Mouse (Mus musculus) spleen, postnatal 14 days (tissue): Measurements from ENCODE around the gene Ism1.

ENCODE experiments used
- DNase-seq, 2 experiments: peaks; one replicate each; pipeline ENCODE4 v3.0.0; 2021 to 2022; ENCODE audit warnings: low spot score in 2 of 2

Ism1 gene

DNA sequence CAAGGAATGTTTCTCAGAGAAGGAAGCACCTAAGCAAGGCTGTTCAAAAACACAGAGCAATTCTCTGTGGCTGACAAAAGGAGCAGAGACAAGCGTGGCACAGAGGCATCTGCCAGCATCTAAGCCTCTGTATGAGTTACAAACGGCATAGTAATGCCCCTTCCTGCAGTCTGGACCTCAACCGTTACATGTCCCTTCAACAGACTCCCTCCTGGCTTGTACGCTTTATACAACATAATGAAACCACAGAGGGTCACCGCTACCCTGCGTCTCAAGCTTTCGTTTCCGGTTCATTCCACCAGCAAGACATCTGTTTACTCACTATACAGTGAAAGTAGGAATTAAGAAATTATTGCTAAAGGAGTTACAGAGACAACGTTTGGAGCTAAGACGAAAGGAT is 34.1 kb downstream of the Ism1 start:
- DNase-seq = no peak

- DNase-seq = no peak
These were observed 36.2 kb downstream of the Ism1 start for GRCm38 (mm10) chr2:139714206-139714605.

DNA sequence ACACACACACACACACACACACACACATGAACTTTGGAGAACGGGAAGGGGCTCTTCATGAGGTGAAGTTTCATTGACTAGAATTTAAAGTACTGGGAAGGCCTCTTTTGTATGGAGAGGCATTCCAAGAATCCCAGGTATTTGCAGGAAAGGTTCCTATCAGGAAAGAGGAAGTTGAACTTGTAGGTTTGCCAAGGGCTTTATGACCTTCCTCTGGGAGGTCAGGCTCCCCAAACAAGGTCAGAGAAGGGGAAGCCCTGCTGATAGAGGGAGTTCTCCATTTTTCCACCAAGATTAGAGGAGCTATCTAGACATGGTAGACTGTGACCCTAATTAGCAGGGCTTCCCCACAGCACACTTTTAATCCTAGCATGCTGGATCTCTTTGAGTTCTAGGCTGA is 39.8 kb downstream of the Ism1 start:
- DNase-seq = no peak

DNA sequence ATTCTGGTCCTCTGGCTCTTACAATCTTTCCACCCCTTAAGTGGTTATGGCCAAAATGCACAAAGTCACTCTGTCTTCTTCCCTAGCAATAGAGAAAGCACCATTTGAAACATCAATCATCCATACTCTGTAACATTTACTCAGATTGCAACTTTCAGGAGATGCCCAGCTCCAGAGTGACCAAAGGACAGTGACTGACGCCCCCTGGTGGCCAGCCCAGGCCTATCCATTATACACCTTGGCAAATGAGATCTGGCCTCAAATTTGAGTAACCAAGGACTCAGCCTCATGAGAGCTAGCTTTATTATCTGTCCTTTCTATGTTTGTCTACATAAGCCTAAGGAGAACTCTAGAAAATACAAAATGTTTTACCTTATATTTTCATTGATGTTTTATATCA is 44.7 kb downstream of the Ism1 start:
- no peak for DNase-seq

- no peak for DNase-seq
These were observed 45.3 kb downstream of the Ism1 start for GRCm38 (mm10) chr2:139723304-139723703.

DNA sequence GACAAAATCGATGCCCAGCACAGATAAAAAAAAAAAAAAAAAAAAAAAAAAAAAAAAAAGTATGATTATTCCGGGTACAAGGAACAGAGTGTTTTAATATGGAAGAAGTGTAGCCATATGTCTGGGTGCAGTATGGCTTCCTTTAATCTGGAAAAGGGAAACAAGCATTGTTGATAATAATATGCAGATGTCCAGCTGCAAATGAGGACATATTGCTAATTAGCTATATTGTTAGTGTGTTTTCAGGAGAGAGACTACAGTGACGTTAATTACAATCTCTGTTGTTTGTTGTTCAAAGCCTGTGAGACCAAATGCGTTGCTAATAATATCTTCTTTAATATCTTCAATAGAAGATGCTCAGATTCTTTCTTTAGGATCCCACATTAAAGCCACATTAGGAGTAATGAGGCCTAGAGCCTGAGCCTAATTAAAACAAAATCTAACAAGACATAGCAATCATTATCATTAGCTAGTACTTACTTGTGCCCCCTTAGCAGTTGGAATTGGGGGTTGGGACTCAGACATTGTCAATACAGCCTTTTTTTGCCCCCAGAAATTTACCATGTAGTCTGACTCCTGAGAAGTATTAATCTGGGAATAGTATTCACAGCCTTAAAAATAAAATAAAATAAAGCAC is 46.3 kb downstream of the Ism1 start:
- no peak for DNase-seq

DNA sequence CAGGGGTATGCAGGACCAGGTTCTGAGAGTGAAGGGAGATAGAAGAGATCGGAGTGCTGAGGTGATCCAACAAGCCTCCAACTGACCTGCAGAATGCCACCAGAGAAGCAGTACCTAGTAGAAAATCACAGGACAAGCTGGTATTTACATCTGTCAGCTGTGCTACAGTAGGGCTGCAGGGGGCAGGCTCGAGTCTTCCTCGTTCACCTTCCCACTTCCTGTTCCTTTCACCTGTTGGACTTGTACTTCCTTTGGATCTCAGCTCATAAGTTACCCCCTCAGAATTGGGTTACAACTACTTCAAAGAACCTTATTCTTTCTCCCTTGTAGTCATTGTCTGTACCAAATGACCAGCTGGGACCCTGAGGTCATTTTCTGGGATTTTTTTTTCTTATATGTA is 47.4 kb downstream of the Ism1 start:
- DNase-seq = no peak

DNA sequence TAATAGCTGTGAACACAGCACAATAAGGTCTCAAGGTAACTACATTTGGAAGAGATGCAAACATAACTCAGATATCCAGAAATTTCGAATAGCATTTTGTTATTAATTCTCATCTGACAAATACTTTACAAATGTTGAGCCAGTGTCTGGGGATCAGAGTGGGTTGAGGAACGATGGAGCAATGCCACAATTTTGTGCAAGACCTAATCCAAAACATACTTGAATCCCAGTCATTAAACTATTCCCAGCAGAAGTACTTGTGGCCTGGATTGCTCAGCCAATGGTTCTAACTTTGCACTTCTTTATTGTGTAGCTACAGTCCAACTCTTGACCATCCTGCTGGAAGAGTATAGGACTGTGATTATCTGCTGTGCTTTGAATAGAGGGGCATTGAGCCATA is 50.1 kb downstream of the Ism1 start:
- DNase-seq = no peak

DNA sequence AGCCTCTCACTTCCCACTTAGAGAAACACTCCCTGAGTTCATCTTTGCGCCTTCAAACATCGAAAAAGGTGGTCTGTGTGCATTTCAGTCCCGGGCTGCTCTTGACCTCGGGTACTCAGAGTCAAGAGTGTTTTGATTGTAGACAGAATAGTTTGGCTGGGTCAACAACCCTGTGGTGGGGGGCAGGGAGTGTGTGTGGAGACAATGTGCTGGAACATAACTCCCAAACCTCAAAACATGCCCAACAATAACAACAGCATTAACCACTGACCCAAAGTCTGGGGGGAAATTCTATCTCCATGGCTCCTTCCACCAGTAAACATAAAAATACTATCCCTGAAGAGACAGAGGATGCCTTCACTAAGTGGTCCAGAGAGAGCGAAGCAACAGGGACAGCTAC is 51.4 kb downstream of the Ism1 start:
- DNase-seq = no peak

- DNase-seq = no peak
These were observed 64.4 kb downstream of the Ism1 start for GRCm38 (mm10) chr2:139742381-139742780.

GRCm38 (mm10) chr2:139757021-139757420 is 79.0 kb downstream of the Ism1 start:
- no peak for DNase-seq

GRCm38 (mm10) chr2:139757456-139757855 is 79.5 kb downstream of the Ism1 start:
- no peak for DNase-seq

DNA sequence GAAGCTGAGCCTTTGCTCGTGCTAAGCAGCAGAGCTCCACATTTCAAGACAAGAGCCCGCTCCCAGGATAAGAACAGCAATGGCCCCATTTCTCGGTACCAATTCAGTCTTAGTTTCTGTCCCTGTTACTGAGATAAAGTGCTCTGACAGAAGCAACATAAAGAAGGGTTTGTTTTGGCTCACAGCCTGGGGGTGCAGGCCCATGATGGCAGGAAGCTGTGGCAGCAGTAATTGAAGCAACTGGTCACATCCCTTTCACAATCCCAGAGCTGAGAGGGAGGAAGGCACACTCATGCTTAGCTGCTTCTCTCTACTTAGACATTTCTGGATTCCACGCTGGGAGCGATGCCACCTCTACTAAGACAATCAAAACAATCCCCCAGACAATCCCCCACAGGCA is 86.4 kb downstream of the Ism1 start:
- DNase-seq = no peak

DNA sequence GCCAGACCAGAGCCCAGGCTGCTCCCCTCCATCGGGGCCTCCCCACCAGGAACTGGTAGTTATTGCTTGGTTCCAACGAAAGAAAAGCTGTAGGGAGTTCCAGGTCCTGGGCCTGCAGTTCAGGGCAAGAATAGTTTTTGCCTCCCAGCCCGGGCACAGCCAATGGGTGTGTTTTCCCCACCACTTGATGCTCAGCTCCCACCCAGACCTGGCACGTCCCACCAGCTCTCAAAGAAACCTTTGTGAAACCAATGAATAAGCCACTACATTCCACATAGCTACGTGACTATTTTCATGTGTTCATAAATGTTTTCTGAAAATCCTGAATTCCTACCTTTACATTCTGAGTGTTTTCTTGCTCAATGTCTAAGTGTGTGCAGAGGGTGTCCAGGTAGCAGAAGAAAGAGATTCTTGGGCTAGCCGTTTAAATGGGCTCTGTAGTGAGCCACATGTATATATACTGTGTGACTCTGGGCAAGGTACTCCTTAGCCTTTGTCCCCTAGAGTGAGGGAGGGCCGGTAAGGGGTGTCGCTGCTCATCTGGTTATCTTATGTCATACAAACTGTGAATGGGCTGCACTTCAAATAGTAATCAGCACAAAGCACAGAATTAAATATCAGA is 97.1 kb downstream of the Ism1 start:
- DNase-seq = no peak

DNA sequence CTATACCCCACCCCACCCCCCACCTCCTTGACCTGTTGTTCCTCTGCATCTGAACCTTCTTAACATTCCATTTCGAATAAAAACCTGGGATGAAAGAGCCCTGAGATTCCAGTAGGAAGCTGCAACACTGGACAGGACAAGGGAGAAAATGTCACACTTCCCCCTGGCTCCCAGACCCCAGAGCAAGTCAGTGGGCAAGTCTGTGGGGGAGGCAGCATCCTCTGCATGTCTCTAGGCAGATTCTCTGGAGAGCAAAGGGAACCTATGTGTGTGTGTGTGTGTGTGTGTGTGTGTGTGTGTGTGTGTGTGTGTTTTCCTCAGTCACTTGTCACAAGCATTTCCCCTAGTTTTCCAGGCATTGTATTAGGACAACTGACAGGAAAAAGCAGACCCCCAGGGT is 98.7 kb downstream of the Ism1 start:
- no peak for DNase-seq

GRCm38 (mm10) chr2:139778283-139778682 is 100.3 kb downstream of the Ism1 start:
- no peak for DNase-seq

GRCm38 (mm10) chr2:139783318-139783850 is 105.4 kb downstream of the Ism1 start:
- DNase-seq = no peak

- no peak for DNase-seq
These were observed 106.5 kb downstream of the Ism1 start for GRCm38 (mm10) chr2:139784465-139784864.

- DNase-seq = no peak
These were observed 107.0 kb downstream of the Ism1 start for GRCm38 (mm10) chr2:139784946-139785345.

GRCm38 (mm10) chr2:139788658-139789057 is 110.7 kb downstream of the Ism1 start:
- DNase-seq = no peak

DNA sequence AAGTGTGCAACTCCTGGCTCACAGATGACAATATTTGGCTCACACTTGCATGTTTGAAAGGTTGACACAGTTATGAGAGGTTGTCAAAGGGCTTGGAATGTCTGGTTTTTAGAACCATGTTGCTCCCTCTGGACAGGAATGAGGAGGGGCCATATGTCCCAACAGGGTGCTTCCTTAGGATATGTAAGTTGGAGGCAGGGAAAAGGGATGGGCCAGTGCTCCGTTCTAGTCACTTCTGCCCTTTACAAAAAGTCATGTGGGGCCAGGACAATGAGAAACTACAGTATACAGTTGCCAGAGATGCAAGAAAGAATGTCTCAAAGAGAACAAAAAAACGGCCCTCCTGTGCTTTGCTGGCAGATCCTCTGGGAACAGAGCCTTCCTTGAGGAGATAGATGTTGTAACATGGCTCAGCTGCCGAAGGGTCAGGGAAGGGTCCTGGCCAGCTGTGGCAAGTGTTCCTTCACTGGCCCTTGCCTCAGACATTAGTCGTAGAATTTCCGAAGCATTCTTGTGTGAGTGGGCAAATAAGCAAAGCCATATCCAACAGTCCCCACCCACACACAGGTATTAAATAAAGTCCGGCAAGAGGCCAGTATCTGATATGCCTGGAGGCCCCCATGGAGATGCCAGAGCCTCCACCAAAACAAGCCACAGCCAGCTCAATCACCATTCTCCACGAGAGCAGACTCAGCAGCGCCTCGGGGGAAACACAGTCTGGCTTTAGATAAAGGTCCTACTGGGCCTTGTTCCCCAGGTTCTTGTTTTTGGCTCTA is 114.6 kb downstream of the Ism1 start:
- DNase-seq = no peak

DNA sequence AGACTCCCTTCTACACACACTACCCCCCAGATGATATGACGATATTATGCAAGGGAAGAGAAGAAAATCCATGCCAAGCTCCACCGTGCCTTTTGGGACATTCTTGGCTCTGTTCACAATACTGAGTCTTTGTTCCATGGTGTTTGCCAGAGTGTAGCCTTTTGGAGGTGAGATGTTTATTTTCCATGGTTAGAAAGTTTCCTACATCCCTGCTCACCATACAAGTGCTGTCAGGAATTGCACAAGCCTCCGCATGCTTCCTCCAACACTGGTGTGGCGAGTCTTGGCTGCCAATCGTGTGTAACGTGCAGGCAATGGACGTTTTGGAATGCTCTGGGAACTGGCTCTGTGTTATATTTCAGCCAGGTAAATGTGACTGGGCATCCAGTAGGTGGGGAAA is 126.1 kb downstream of the Ism1 start:
- DNase-seq = no peak

DNA sequence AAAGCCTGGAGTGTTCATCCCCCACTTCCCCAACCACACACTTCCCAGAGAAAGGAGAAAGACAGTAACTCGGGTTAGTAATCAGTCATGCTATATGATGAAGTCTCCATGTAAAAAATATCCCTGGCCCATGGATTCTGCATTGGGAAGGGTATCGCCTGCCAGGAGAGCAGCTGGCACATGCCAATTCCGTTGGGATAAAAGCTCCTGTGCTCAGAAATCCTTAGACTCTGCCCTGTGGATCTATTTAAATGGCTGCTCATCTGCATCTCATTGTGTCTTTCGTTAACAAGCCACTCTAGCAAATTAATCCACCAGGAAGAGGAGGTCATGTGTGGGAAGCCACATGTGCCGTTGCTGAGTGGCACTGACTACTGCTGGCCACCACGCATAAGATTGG is 129.9 kb downstream of the Ism1 start:
- DNase-seq = no peak
